Mouse (Mus musculus): ENCODE results near the gene Olfr56.
"Not testable (repeated sequence)": the region's sequence is repeated elsewhere in the genome, so short reads cannot be mapped to it uniquely, and the experiment has no call there.

Gene Olfr56

GRCm38 (mm10) chr11:49051894-49052293, 73.2 kb downstream of the Olfr56 start:
- not testable (repeated sequence) for DNase-seq (ENCODE audit: low spot score)

GRCm38 (mm10) chr11:49060061-49060460, 81.4 kb downstream of the Olfr56 start:
- not testable (repeated sequence) for DNase-seq (ENCODE audit: low spot score)

- not testable (repeated sequence) for DNase-seq (ENCODE audit: low spot score)
These were observed 83.2 kb downstream of the Olfr56 start for GRCm38 (mm10) chr11:49061865-49062264.

DNA sequence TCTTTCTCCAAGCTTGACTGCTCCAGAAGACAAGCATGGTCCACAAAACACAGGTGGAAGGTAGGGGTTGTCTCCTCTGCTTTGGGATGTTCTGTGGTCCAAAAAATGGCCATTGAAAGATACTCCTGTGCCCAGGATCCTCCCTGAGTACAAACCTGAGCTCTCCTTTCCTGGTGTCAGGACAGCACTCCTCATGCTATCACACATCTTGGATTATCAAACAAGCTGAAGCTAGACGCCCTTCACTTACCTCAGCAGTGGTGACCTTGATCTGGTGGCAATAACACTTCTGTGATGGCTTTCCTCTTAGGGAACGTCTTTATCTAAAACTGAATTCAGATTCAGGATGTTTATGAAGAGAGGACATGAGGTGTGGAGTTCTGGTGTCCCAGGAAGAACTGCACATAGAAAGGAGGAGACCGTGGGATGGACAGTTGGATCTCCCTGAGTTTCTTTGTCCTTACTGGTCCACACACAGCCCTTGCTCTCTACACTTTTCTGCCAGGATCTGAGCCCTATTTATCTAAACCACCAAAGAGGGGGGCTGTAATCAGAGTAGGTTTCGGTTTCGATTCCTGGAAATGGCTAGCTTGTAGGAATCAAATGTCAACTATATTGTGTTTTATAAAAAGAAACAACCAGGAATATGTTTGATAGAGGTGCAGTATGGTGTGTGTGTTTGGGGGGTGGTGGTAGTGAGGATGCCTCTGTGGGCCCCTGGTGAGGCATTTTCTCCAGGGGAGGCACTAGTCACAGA, 85.2 kb downstream of the Olfr56 start, which contains the start of gene Tgtp2:
Gene Tgtp2, minus strand, starts transcription at position 494 of the 757 bp plus-strand sequence.
- DNase-seq (ENCODE audit: low spot score) = not testable (repeated sequence)

DNA sequence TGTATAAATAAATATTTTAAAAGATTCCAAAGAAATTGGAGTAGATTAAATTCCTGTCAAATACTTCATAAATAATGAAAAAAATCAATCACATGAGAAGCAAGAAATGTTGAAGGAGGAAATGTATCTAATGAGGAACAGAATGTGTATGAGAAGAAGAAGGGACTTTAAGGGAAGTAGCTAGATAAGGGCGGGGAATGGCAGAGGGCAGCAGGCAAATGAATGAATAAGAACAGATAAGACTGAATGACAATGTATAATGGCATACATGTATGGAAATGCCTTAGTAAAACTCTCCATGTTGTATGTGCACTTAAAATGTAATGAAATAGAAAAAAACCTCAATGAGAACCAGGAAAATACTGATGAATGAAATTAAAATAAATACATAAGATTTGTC, 89.7 kb downstream of the Olfr56 start:
- DNase-seq (ENCODE audit: low spot score) = no peak

- not testable (repeated sequence) for DNase-seq (ENCODE audit: low spot score)
These were observed 97.5 kb downstream of the Olfr56 start, which contains the start of gene Ifi47 for GRCm38 (mm10) chr11:49076001-49076757. Gene Ifi47, plus strand, starts transcription at chr11:49076587.

- no peak for DNase-seq (ENCODE audit: low spot score)
These were observed 98.3 kb downstream of the Olfr56 start for GRCm38 (mm10) chr11:49077012-49077411.

DNA sequence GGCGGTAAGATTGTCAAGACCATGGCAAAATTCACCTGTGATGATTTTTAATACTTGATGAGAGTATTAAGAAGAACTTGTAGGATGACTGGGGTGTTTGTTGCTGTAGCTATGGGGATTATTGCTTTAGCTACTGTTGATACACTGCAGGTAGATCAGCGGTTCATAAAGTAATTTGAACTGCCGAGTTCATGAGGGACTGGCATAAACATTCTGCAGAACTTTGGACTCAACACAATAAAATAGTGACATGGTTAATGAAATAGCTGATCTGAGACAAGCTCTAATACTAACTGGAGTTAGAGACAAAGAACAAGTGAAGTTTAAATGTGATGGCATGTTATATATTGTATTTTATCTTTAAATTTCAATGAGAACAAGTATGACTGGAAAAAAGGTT, 100.0 kb downstream of the Olfr56 start:
- DNase-seq (ENCODE audit: low spot score) = no peak

GRCm38 (mm10) chr11:49080636-49081035, 101.9 kb downstream of the Olfr56 start:
- no peak for DNase-seq (ENCODE audit: low spot score)

- no peak for DNase-seq (ENCODE audit: low spot score)
These were observed 102.7 kb downstream of the Olfr56 start for GRCm38 (mm10) chr11:49081356-49081755.

- DNase-seq (ENCODE audit: low spot score) = no peak
These were observed 103.2 kb downstream of the Olfr56 start for GRCm38 (mm10) chr11:49081886-49082285.

GRCm38 (mm10) chr11:49083146-49083545, 104.5 kb downstream of the Olfr56 start:
- no peak for DNase-seq (ENCODE audit: low spot score)

DNA sequence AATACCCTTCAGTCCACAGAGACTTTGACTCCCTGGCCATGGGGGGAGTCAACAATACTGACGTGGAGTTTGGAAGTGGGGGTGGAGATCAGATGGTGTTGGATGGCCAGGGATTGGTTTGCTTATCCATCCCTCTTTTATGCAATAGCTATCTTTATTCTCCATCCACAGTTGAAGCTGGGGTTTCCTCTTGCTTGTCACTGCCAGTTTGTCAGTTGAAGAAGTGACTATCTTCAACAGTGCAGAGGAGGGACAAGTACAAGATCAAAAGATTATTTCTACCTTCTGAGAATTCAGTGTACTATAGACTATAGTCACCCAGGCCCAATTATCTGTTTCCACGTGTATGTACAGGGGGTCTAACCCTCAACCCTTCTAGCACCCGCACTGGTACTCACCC, 105.1 kb downstream of the Olfr56 start:
- no peak for DNase-seq (ENCODE audit: low spot score)

GRCm38 (mm10) chr11:49084385-49084784, 105.7 kb downstream of the Olfr56 start:
- no peak for DNase-seq (ENCODE audit: low spot score)

GRCm38 (mm10) chr11:49084875-49085274, 106.2 kb downstream of the Olfr56 start:
- DNase-seq (ENCODE audit: low spot score) = no peak

- DNase-seq (ENCODE audit: low spot score) = no peak
These were observed 108.2 kb downstream of the Olfr56 start for GRCm38 (mm10) chr11:49086858-49087361.

- DNase-seq (ENCODE audit: low spot score) = no peak
These were observed 109.3 kb downstream of the Olfr56 start for GRCm38 (mm10) chr11:49087830-49088616.

DNA sequence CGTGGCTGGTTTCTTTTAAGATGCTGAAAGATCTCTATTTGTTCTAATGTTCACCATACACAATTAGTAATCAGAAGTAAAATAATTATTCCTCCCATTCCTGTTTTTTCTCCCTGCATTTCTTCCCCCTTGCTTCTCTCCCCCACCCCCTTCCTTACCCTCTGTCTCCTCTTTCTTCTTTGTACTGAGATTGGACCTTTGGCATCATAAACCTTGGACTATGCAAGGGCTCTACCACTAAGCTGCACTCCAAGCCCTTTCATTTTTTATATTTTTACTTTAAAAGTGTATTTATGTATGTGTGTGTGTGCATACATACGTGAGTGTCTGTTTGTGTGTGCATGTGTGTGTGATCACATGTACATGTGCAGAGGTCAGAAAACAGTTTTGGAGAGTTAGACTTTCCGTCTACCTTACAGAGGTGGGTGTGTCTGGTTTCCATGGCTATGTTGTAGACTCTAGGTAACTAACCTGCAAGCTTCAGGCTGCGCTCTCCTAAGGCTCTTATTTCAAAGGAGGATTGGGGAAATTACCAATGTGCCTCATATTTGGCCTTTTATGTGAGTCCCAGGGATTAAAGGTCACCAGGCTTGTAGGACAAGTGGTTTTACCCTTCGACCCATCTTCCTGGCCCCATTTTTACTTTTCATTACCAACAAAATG, 110.4 kb downstream of the Olfr56 start:
- no peak for DNase-seq (ENCODE audit: low spot score)

DNA sequence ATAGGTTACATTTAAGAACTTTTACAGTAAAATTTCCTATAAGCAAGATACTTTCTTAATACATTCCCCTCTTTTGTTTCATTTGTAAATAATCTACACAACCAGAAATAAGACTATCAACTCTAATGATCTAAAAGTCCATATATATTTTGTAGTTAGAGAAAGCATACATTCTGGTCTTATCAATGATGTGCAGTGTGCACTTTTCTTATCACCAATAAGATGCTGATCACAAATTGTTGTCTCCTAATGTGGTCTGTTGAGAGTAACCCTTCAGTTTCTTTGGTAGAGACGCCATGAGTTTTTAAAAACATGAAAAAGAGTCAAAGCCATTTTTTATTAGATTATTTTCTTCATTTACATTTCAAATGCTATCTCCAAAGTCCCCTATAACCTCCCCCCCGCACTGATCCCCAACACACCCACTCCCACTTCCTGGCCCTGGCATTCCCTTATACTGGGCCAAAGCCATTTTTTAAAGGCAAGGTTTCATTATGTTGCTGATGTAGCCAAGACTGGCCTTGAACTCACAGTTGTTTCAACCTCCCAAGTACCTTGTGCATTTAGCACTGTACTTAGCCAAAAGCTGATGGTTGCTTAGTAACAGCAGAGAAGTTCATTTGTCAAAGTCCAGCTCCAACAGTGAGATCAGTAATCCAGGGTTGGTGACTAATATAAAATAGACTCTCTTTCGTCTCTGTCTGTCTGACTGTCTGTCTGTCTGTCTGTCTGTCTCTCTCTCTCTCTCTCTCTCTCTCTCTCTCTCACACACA, 111.2 kb downstream of the Olfr56 start:
- no peak for DNase-seq (ENCODE audit: low spot score)

DNA sequence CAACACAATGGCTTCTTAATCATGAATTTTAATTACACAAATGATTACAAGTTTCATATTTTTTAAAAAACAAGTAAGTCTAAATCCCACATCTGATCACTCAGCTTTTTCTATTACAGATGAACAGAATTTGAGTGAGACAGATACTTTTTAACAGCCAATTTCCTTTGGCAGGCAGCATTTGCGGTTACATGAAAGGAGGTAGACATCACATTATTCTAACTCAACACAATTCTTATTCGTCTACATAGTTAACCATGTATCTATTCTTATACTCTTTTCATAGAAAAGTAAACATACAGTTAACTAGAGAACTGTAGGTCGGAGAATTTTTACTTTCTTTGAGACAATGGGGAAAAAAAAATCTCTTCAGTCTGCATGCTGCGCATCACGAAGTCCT, 111.9 kb downstream of the Olfr56 start:
- DNase-seq (ENCODE audit: low spot score) = no peak

DNA sequence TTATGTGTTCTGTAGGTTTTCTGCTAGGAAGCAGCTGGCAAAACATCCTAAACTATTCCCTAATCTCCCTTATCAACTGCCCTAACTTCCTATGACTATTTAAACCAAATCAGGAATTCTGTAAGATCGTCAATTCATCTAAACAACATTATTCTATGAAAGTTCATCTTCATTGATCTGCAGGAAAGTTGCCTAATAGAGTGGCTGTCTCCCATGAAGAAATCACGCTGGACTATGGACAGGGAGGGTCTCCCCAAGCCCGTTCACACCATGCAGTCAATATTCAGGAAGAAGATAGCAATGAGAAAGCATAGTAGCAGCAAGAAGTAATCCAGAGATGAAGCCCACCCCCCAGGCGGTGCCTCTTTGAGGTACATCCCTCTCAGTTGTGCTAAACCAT, 112.5 kb downstream of the Olfr56 start:
- DNase-seq (ENCODE audit: low spot score) = no peak
